Mouse (Mus musculus): ENCODE data around the gene Vwa8.

GRCm38 (mm10) chr14:79153896-79154295 lies 305.0 kb downstream of the Vwa8 start:
- TF ChIP-seq GATA1 (IDR thresholded peaks at IDR 0.05; ENCODE audit: low read length) (no peak), TAL1 (IDR thresholded peaks at IDR 0.05; ENCODE audit: low read length) (no peak)
